Mouse (Mus musculus) embryonic facial prominence, embryonic 13.5 days (tissue): ENCODE results near the gene Ppp1r9b. TPM values are rescaled to one million over a fixed set of nuclear protein-coding genes. Genes with fewer than 3 reads are reported as not detected.

Experiments
- ATAC-seq: fragments of 200-750 bp; cut with Nextera tagmentation; 2 replicates; pipeline ENCODE4 v1.8.0; 2017; ENCODE audit warnings: low read depth; ENCODE audit not compliant: insufficient number of reproducible peaks, insufficient read depth, low FRiP score, low TSS enrichment
- H3K27ac ChIP-seq: fragments of 300-500 bp; sonication (generic); 2 replicates; pipeline ENCODE4 v1.5.1; 2015; ENCODE audit warnings: moderate library complexity, mild to moderate bottlenecking, inconsistent platforms
- H3K27me3 ChIP-seq: fragments of 300-500 bp; sonication (generic); 2 replicates; pipeline ENCODE4 v1.6.1; 2015; ENCODE audit warnings: mild to moderate bottlenecking, inconsistent platforms
- H3K36me3 ChIP-seq: fragments of 300-500 bp; sonication (generic); 2 replicates; pipeline ENCODE4 v1.6.1; 2015; ENCODE audit warnings: mild to moderate bottlenecking, inconsistent platforms
- H3K4me1 ChIP-seq: fragments of 300-500 bp; sonication (generic); 2 replicates; pipeline ENCODE4 v1.6.1; 2015; ENCODE audit warnings: inconsistent platforms
- H3K4me2 ChIP-seq: fragments of 300-500 bp; sonication (generic); 2 replicates; pipeline ENCODE4 v1.6.1; 2015; ENCODE audit warnings: moderate library complexity, mild to moderate bottlenecking, inconsistent platforms
- H3K4me3 ChIP-seq: fragments of 300-500 bp; sonication (generic); 2 replicates; pipeline ENCODE4 v1.5.1; 2015; ENCODE audit warnings: mild to moderate bottlenecking, inconsistent platforms
- H3K9ac ChIP-seq: fragments of 300-500 bp; sonication (generic); 2 replicates; pipeline ENCODE4 v1.6.1; 2015; ENCODE audit warnings: mild to moderate bottlenecking, inconsistent platforms
- H3K9me3 ChIP-seq: fragments of 300-500 bp; sonication (generic); 2 replicates; pipeline ENCODE4 v1.6.1; 2016; ENCODE audit warnings: inconsistent platforms
- WGBS: fragments of 180-500 bp; shearing (Covaris S2); methylation state at CpG from one replicate; pipeline ENCODE4 v1.1.7; 2015; ENCODE audit warnings: mixed read lengths; 5-methylcytosine and 5-hydroxymethylcytosine counted together
- polyA plus RNA-seq: library from polyadenylated mRNA; unstranded; fragments of >200 nt; fragmentation: Nextera tagmentation; extraction: Ambion mirVana; gene quantifications from 2 replicates; pipeline ENCODE4 v1.2.1, GENCODE M21; 2015

The Ppp1r9b gene
- polyA plus RNA-seq = 13.2 and 13.5 TPM in 2 replicates

DNA sequence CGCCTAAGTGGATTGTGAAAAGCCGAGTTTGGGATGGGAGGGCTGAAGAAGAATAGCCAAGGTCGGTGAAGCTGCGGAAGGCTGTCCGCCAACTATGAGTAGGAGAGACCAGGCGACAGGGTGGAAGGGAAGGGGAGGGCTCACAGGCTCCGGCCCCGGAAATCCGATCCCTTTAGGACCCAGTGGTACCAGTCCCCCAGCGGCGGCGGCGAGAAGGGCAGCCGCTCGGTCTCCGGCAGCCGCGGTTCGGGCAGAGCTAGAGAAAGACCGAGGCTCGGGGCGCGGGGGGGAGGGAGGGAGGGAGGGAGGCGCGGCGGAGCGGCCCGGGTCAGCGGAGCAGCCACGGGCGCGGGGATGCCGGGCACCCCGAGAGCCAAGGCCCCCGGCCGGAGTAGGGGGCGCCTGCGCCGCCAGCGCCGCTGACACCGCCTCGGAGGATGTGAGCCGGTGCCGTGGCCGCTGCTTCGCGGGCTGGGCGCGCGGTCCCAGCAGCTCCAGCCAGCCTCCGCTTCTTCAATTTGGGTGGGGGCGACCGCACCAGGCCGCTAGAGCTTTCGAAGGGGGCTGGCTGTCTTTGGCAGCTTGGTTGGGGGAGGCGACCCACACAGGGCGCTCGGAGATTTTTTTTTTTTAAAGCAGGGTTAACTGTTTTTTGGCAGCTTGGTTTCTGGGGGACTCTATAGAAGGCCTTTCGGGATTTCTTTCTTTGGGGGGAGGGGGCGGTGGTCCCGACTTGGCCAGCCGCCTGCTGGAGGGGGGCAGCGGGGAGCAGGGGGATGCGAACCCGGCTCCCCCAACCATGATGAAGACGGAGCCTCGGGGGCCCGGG lies at the start of gene Ppp1r9b:
Gene Ppp1r9b, plus strand, starts transcription at position 287 of the 829 bp plus-strand sequence.
- peak within 1 kb of the TSS; percentile 93 for H3K9ac ChIP-seq
- no peaks in the 10 kb centered on the region for H3K36me3 ChIP-seq
- under 1% methylated on average over 55 of the region's 69 CpGs for WGBS
- H3K4me1 ChIP-seq = peaks cover 77% of the 10 kb centered on the region
- ATAC-seq = peak; percentile 76
- H3K4me3 ChIP-seq = peak within 1 kb of the TSS; percentile 91
- H3K9me3 ChIP-seq = no peaks in the 10 kb centered on the region
- H3K4me2 ChIP-seq = peak within 1 kb of the TSS; percentile 99
- H3K27me3 ChIP-seq = no peaks in the 10 kb centered on the region
- H3K27ac ChIP-seq = peak within 1 kb of the TSS; percentile 96

DNA sequence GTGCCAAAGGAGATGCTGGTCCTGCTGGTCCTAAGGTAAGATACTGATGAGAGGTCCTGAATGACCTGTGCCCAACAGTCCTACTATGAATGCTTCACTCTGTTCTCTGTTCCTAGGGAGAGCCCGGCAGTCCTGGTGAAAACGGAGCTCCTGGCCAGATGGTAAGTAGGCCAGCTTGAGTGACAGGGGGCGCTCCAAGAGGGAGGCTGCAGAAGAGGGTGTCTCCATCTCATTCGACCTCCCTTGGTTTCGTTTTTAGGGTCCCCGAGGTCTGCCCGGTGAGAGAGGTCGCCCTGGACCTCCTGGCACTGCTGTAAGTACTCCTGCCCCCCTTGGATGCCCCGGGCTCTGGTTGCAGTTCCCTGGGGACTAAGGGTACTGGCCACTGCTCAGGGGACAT lies 49.7 kb upstream of the Ppp1r9b start:
- H3K27me3 ChIP-seq = peaks cover 2% of the 10 kb centered on the region; the same call in 1 of the 2 replicates
- peak overlapping the region; percentile 63; the same call in 1 of the 2 replicates for H3K27ac ChIP-seq
- no peak for ATAC-seq
- peaks cover 81% of the 10 kb centered on the region for H3K36me3 ChIP-seq
- H3K9me3 ChIP-seq = no peaks in the 10 kb centered on the region
- H3K4me2 ChIP-seq = peak overlapping the region; percentile 11; the same call in 1 of the 2 replicates
- WGBS = 51% methylated on average over 9 of the region's 9 CpGs
- H3K4me1 ChIP-seq = peaks cover 53% of the 10 kb centered on the region
- no peak overlapping the region for H3K4me3 ChIP-seq
- H3K9ac ChIP-seq = 0 out of 2 replicates have a peak overlapping the region, but pooled peaks have one; percentile 11

DNA sequence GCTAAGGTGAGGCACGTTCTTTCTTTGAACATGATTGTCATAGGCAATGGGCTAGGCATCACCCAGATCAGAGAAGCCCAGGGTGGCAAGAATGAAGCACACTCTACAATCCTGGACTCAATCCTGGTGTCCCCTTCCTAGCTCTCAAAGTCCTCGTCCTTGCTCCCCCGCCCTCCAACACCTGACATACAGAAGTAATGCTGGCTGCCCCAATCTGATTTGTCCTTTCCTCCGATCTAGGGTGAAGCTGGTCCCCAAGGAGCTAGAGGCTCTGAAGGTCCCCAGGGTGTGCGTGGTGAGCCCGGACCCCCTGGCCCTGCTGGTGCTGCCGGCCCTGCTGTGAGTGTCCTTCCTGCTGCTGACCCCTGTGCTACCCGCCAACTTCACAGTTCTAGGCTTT lies 49.1 kb upstream of the Ppp1r9b start:
- 79% methylated on average over 8 of the region's 8 CpGs for WGBS
- Histone ChIP-seq H3K27me3 (no peaks in the 10 kb centered on the region), H3K4me1 (peaks cover 51% of the 10 kb centered on the region), H3K36me3 (peaks cover 87% of the 10 kb centered on the region), H3K4me3 (no peak overlapping the region), H3K9ac (no peak overlapping the region; the same call in 1 of the 2 replicates), H3K27ac (peak overlapping the region; percentile 63; the same call in 1 of the 2 replicates), H3K4me2 (no peak overlapping the region), H3K9me3 (no peaks in the 10 kb centered on the region)
- no peak for ATAC-seq

DNA sequence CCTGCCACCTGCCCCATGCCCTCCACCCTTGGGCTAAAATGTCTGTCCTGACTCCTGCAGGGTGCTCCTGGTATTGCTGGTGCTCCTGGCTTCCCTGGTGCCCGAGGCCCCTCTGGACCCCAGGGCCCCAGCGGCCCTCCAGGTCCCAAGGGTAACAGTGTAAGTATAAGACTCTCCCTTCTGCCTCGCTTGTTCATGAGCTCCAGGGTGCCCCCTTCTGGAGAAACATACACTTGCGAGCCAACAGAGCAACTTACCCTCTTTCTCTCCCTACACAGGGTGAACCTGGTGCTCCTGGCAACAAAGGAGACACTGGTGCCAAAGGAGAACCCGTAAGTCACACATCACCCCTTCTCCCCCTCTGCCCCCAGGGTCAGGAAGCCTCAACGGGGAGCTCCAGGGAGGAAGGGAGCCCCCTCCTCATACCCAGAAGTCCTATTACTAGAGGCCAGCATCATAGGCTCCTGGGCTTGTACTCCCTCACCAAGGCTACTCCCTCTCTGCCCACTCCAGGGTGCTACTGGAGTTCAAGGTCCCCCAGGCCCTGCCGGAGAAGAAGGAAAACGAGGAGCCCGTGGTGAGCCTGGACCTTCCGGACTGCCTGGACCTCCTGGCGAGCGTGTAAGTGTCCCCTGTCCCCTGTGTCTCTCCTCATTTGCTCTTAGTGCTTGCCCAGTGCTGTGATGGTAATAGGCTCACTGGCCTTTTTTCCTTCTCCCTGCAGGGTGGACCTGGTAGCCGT lies 48.4 kb upstream of the Ppp1r9b start:
- 57% methylated on average over 13 of the region's 13 CpGs for WGBS
- no peak for ATAC-seq
- H3K4me2 ChIP-seq = no peak overlapping the region
- peaks cover 94% of the 10 kb centered on the region for H3K36me3 ChIP-seq
- H3K9ac ChIP-seq = no peak overlapping the region
- H3K27me3 ChIP-seq = no peaks in the 10 kb centered on the region
- peak overlapping the region; percentile 63; the same call in 1 of the 2 replicates for H3K27ac ChIP-seq
- H3K4me1 ChIP-seq = peaks cover 51% of the 10 kb centered on the region
- no peak overlapping the region for H3K4me3 ChIP-seq
- H3K9me3 ChIP-seq = no peaks in the 10 kb centered on the region

DNA sequence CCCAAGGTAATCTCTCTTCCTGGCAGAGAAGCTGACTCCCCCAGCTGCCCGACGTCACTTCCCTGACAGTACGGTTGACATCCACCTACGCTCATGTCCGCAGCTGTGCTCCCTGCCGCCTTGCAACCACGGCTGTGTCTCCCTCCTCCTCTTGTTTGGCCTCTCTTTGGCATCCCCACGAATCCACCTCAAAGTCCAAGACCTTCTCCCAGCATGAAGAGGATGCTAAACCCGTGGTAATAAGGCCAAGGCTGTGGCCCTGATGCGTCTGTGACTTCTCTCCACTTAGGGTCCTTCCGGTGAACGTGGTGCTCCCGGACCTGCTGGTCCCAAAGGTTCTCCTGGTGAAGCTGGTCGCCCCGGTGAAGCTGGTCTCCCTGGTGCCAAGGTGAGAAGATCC lies 47.8 kb upstream of the Ppp1r9b start:
- H3K9ac ChIP-seq = no peak overlapping the region

DNA sequence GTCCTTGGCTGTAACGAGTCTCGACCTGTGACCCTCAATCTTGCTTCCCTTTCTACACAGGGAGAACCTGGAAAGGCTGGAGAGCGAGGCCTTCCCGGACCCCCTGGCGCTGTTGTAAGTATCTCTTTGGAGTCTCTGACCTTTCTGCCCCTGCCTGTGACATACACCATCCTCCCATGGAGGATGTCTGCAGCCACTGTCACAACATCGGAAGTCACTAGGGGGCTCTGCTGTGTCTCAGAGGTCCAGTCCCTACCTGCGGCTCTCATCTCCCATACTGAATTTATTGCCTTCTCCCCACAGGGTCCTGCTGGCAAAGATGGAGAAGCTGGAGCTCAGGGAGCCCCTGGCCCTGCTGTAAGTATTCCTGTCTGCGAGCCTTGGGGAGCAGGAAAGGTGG lies 46.5 kb upstream of the Ppp1r9b start:
- H3K9me3 ChIP-seq = no peaks in the 10 kb centered on the region
- no peak overlapping the region for H3K4me2 ChIP-seq
- whole genome bisulfite sequencing = 23% methylated on average over 8 of the region's 8 CpGs
- no peaks in the 10 kb centered on the region for H3K27me3 ChIP-seq
- H3K27ac ChIP-seq = peak overlapping the region; percentile 63
- H3K36me3 ChIP-seq = peaks cover 100% of the 10 kb centered on the region
- no peak overlapping the region for H3K9ac ChIP-seq
- ATAC-seq = no peak
- H3K4me3 ChIP-seq = no peak overlapping the region
- H3K4me1 ChIP-seq = peaks cover 38% of the 10 kb centered on the region

More for the DNA sequence above, 47.8 kb upstream of the Ppp1r9b start:
- no peak overlapping the region for H3K4me2 ChIP-seq
- 80% methylated on average over 15 of the region's 15 CpGs for WGBS
- H3K9me3 ChIP-seq = no peaks in the 10 kb centered on the region
- H3K36me3 ChIP-seq = peaks cover 100% of the 10 kb centered on the region
- peaks cover 45% of the 10 kb centered on the region for H3K4me1 ChIP-seq
- no peak overlapping the region for H3K4me3 ChIP-seq
- peak overlapping the region; percentile 63; the same call in 1 of the 2 replicates for H3K27ac ChIP-seq
- ATAC-seq = no peak
- H3K27me3 ChIP-seq = no peaks in the 10 kb centered on the region

DNA sequence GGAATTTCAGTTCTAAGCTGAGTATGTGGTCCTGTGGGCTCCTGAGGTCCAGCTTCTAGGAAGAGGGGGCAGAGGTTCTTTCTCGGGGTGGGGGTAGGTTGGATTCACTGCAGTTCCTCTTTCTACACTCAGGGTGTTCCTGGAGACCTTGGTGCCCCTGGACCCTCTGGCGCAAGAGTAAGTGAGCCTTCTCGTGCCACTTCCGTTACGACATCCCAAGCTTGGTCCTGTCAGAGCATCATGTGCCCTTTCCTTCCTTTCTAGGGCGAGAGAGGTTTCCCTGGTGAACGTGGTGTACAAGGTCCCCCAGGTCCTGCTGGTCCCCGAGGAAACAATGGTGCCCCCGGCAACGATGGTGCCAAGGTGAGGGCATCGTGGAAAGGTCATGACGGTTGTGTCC lies 45.6 kb upstream of the Ppp1r9b start:
- H3K27ac ChIP-seq = peak overlapping the region; percentile 63
- no peak overlapping the region for H3K9ac ChIP-seq
- no peak overlapping the region for H3K4me3 ChIP-seq
- H3K9me3 ChIP-seq = no peaks in the 10 kb centered on the region
- H3K4me1 ChIP-seq = peaks cover 38% of the 10 kb centered on the region; the same call in 1 of the 2 replicates
- H3K36me3 ChIP-seq = peaks cover 100% of the 10 kb centered on the region
- H3K27me3 ChIP-seq = no peaks in the 10 kb centered on the region
- 91% methylated on average over 12 of the region's 12 CpGs for WGBS
- no peak overlapping the region for H3K4me2 ChIP-seq
- no peak for ATAC-seq

DNA sequence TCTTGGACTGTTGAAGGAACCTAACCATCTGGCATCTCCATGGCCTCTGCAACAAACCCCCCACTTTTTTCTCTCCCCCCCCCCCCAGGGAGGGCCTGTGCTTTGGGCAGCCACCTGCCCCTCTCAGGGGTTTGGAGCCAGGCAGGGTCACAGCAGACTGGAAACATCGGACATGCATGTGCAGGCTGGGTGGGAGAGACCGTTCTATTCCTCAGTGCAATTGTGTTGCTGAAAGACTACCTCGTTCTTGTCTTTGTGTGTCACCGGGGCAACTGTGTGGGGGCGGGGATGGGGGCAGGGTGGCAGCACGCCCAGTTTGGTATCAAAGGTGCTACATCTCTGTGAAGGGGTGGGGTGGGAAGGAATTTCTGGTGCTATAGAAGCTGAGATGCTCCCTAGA lies 38.7 kb upstream of the Ppp1r9b start:
- 18% methylated on average over 6 of the region's 6 CpGs for WGBS
- Histone ChIP-seq H3K4me3 (no peak overlapping the region), H3K27ac (peak overlapping the region; percentile 23; the same call in 1 of the 2 replicates), H3K36me3 (peaks cover 55% of the 10 kb centered on the region), H3K9me3 (no peaks in the 10 kb centered on the region), H3K27me3 (no peaks in the 10 kb centered on the region), H3K4me1 (peaks cover 15% of the 10 kb centered on the region; the same call in 1 of the 2 replicates), H3K4me2 (no peak overlapping the region), H3K9ac (no peak overlapping the region)
- ATAC-seq = no peak

DNA sequence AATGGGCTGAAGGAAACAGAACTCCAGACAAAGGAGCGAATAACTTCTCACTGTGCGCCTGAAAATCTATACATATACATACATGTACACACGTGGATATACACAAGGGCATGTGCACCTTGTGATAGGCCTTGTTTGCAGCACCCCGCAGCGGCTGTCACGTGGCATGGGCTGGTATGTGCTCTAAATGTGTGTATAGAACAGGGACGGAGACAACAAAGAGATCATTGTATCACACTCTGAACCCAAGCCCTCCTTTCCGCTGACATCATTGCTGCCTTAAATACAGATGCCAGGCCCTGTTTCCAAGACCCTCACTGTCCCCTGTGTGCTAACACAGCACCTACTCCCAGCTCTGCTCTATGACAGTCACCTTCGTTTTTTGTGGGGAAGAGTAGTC lies 35.7 kb upstream of the Ppp1r9b start:
- Histone ChIP-seq H3K27me3 (no peaks in the 10 kb centered on the region), H3K4me3 (no peak overlapping the region), H3K4me2 (0 out of 2 replicates have a peak overlapping the region, but pooled peaks have one; percentile 32), H3K4me1 (peaks cover 21% of the 10 kb centered on the region), H3K27ac (peak overlapping the region; percentile 45; the same call in 1 of the 2 replicates), H3K36me3 (peaks cover 25% of the 10 kb centered on the region), H3K9me3 (no peaks in the 10 kb centered on the region), H3K9ac (no peak overlapping the region)
- 54% methylated on average over 9 of the region's 9 CpGs for WGBS
- ATAC-seq = no peak

DNA sequence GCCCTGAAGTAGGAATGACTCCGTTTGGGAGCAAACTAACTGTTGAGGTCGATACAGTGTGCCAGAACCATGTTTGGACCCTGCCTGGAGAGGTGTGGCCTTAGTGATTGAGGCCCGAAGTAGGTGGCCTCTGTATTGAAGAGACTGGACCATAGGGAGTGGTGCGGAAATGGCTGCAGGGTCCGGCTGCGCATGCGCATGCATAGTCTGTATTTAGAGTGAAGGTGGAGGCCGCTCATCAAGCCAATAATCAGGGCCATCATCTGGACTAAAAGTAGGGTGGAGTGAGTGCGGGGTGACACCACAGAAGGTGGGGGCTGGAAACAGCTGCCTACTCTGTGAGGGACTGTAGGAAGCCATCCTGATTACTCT lies 33.2 kb upstream of the Ppp1r9b start:
- Histone ChIP-seq H3K9me3 (no peaks in the 10 kb centered on the region), H3K4me3 (no peak overlapping the region), H3K4me2 (peak overlapping the region; percentile 7; the same call in 1 of the 2 replicates), H3K9ac (peak overlapping the region; percentile 36; the same call in 1 of the 2 replicates), H3K36me3 (peaks cover 4% of the 10 kb centered on the region), H3K27ac (peak overlapping the region; percentile 62), H3K4me1 (peaks cover 15% of the 10 kb centered on the region), H3K27me3 (no peaks in the 10 kb centered on the region)
- 82% methylated on average over 9 of the region's 9 CpGs for WGBS
- ATAC-seq = no peak

DNA sequence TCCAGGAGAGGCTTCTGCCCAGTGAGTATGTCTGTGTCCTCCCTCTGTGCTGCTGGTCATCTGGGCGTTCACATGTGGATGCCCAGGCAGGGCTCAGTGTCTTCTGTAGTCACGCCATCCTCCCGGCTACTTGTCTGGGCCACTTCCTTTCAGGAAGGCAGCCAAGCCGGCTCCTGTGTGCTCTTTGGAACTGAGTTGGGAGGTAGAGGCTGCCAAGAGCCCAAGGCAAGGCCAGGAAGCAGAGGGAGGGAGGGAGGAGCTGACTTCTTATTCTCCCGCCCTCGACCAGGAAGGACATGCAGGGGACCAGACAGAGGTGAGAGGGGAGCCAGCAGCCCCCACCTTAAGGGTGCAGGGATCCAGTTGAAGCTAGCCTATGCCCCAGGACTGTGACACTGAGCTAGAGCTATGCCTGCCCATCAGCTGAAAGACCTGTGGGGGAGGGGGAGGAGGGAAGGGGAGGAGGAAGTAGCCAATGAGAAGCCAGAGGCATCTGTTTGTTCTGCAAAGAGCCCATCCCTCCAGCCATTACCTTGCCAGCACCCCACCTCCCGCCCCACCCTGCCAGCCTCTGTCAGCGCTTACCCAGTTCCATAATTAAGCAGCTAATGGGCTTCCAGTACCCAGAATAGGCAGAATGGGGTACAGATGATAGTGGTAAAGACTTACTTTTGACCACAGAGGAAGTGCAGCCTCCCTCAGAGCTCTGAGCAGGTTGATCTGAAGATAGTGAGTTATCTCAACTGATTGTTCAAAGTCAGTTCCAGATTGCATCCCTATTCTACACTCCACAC lies 32.6 kb upstream of the Ppp1r9b start:
- Histone ChIP-seq H3K4me1 (peaks cover 15% of the 10 kb centered on the region), H3K27me3 (no peaks in the 10 kb centered on the region), H3K9ac (peak overlapping the region; percentile 36; the same call in 1 of the 2 replicates), H3K9me3 (no peaks in the 10 kb centered on the region), H3K36me3 (no peaks in the 10 kb centered on the region), H3K4me2 (peak overlapping the region; percentile 7; the same call in 1 of the 2 replicates), H3K4me3 (no peak overlapping the region), H3K27ac (peak overlapping the region; percentile 62)
- ATAC-seq = no peak; the same call in 1 of the 2 replicates
- 25% methylated on average over 8 of the region's 8 CpGs for WGBS
